Mouse (Mus musculus) bone marrow macrophage, adult 2 months (primary cell): ENCODE measurements at regions not wholly inside any gene's neighbourhood (a gene's known extent, or its start where the extent isn't known, plus 50 kb on each side); places are given as distances from the start of the nearest gene placed in this dataset.

Experiments
- CTCF ChIP-seq: IDR thresholded peaks from 2 replicates; pipeline ENCODE4 v1.5.1; 2012; ENCODE audit warnings: low read depth, mild to moderate bottlenecking, low read length, moderate library complexity
- POLR2A ChIP-seq: IDR thresholded peaks from 2 replicates; pipeline ENCODE4 v1.6.1; 2012; ENCODE audit warnings: mild to moderate bottlenecking, low read depth, low read length, borderline replicate concordance

DNA sequence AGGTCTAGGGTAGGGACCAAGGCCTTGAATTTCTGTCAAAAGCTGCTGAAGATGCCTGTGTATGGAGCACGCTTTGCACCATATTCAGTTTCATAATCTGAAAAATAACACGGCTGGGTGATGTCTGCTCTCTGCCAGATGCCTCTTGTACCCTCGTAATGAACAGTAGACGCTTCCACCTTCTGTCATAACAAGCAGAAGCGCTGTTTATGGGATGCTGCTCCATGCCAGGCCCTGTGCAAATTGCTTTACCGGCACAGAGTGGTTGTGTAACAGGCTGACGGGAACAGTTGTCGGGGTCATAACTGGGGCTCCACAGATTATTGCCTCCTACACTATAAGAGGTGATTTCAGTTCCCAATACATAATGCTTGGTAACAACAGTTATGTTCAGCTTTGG lies 211.5 kb upstream of the Tnp1 start:
- TF ChIP-seq CTCF = no peak
- TF ChIP-seq POLR2A = no peak
